Mouse (Mus musculus): Measurements from ENCODE around the gene Pxylp1.

Pxylp1 gene

DNA sequence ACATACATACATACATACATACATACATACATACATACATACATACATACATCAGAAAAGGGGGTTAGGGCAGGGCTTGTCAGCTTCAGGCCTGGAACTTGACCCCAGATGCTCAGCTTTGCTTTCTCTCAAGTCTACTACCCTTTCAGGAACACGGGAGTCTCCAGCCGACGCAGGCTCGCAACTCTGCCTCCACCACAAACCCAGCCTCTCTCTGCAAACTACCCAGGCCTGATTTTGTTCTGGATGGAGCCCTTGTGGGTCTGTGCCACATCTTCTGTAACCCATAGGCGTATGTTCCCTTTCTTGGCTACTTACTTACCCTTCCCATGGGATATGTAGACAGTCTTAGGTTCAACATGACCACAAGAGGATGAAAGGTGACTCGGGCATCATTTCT is 1.7 kb downstream of the Pxylp1 start:
- DNase-seq (ENCODE audit: low spot score), result no peak

DNA sequence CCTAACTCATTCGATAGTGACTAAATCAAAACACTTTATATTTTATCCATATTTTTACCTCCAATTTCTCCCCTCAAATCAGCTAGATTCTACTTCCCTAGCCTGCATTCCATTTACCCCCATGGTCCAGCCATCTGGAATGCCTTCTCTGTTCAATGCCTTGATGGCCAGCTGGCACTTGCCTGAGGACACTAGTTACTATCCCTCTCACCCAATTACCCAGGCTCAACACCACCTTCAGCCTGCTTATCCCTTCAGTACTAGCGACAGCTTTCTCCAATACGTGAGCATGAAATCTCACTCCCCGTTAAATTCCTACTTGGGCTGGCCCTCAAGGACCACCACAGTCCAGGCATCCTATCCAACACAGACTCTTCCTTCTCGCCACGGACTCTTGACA is 2.2 kb downstream of the Pxylp1 start:
- DNase-seq (ENCODE audit: low spot score), result no peak

DNA sequence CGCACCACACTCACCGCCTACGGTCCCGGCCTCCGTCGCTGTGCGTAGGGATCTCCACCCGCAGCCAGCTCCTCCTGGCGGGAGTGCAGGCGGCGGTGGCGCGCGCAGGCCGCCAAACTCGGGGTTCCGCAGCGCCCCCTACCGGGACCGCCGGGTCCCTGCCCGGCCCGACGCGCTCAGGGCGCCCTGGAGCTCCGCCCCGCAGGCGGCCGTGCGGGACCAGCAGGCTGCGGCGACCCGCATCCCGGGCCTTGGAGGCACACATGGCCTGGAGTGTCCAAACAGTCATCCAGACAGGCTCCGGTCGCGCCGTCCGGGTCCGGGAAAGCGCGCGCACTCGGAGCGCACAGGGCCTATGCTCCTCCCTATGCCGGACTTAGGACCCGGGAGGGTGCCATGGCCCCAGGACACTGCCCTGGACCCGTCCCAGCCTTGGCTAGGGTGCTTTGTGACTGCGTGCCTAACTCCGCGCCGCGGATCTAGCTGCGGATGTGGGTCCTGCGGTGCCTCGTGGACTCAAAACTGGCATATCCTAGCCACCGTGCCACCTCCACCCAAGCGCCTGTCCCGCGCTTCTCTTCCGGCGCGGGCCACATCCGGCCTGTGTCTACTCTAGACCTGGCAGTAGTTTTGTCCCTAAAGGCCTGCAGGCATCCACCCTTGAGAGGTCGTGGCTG is 3.0 kb downstream of the Pxylp1 start:
- DNase-seq (ENCODE audit: low spot score), result peak; percentile 51

DNA sequence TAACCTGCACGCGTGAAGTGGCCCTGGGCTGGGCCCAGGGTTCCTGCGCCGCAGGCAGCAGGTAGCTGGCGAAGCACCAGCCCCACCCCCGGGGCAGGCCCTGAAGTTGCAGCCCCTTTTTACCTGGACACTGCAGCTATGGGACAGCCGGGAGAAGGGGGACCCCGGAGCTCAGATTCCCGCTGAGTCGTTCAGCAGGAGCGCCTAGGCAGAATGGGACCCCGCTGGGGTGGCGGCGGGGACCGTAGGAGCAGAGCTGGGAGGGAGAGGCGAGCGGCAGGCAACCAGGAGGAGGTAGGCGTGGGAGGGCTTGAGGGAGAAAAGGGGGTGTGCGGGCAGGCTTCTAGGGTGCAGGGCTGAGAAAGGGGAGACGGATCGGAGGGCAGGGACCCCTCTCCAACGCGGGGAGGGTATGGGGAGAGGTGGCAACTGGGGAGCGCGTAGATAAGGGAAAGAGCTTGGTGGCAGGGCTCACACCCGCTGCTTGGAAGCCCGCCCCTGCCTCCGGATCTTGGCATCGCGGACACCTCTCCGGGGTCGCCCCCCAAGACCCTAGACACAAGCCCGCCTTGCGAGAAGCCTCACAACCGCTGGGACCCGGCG is 3.6 kb downstream of the Pxylp1 start:
- no peak for DNase-seq (ENCODE audit: low spot score)

DNA sequence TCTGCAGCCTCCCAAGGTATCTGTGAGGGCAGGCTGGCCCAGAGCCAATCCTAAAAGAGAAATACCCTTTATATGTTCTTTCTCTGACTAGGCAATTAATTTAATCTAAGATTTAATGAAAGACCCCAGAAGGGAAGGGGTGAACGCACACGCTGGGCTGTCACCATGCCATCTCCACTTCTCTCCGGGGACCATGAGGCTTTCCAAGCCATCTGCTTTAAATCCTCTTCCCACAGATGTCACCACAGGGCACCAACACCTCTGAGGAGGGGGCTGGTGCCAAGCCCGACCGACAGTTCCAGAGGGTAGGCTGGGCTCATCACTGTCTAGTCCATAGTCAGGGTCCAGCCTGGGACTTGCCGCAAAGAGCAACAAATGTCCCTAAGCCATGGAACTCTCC is 4.5 kb downstream of the Pxylp1 start:
- DNase-seq (ENCODE audit: low spot score), result no peak

DNA sequence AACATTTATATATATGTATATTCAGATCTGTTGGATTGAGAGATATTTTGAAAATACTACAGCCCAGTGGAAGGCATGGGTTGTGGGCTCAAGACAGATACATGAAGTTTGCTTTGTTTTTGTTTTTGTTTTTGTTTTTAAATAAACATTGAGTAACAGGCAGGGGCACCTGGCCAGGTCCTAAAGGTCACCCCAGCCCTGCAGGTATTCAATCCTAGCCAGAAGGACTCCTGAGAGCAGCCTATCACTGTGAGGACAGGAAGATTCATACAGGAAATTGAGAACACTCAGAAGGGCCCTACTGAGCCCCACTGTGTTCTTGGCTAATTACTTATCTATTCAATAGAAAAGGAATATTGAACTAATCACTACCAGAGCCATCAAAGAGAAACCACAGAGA is 5.0 kb downstream of the Pxylp1 start:
- no peak for DNase-seq (ENCODE audit: low spot score)

DNA sequence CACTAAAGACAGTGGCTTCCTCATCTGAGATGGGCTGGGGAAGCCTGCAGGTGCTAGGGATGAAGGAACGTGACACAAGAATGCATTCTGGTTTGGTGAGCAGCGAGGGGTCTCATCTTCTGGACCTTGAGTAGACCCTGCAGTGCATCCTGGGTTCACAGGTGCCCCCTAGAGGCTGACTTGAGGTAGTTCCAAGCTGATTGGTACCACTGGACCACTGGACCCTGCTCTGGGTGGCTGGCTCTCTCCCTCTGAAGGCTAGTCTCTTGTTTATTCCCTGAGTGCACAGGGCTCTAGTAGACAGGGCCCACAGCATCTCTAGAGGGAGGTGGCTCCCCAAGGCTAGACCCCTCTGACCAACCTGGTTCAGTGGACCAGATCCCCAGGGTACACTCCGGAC is 6.7 kb downstream of the Pxylp1 start:
- no peak for DNase-seq (ENCODE audit: low spot score)

DNA sequence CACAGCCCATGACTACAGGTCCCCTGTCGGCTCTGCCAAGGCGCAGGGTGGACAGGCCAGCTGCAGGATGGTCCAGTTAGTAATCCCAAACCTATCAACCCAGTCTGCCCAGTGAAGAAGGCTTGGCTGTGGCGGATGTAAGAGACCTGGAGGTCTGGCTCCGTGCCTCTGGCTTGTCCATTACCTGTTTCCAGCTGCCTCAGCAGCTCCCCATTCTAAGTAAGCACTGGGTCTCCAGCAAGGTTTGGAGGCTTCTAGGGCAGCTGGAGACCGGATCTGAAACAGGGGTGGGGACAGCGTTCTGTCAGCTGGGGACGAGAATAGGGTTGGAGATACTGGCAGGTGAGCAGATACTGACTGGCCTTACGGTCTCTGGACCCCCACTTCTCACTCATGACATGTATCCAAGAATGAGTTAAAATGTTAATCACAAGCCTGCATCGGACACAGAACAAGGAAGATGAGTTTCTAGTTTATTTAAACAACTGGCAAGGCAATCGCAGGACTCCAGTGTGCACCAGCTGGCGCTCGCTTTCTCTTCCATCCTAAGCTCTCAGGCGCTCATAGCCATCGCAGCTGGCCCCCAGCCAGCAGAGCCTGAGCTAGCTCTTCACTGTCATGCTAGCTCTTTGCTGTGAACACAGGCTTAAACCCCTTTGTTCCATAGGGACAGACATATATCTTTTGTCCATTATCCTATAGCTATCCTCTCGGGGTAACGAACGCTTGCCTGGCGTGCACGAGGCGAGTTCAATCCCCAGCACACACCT is 9.8 kb downstream of the Pxylp1 start:
- DNase-seq (ENCODE audit: low spot score), result no peak

DNA sequence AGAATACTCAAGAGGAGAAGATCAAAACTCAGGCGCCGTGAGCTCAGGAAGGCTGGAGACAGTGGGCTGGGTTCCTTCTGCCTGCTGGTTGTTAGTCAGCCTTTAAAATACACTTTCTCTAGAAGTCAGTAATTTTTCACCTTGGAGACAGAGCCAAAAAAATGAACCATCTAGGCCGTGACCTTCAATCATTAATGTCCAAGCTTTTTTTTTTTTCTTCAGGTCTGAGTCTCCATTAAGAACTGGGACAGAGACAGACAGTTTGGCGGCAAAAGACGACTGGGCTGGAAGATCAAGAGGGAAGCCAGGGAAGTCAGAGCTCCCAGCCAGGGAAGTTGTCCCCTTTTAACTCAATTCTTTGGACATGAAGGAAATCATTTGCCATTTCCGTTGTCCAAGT is 10.6 kb downstream of the Pxylp1 start:
- DNase-seq (ENCODE audit: low spot score), result no peak

DNA sequence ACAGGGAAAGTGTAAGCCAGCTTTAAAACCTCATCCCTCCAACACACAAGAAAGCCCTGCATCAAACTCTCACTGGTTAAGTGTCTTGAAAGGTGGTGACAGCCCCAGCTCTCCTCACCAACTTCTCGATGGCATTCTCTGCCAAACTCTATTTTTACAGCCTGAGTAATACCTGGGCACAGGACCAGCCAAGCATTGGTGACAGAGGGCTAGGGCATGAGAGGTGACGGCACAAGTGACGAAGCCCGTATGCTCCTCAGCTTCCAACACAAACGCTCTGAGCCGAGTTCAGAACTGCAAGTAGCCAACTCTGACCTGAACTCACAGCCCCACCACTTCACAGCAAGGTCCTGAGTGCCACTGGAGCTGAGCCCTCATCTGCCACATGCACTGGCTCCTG is 13.4 kb downstream of the Pxylp1 start:
- DNase-seq (ENCODE audit: low spot score), result no peak

DNA sequence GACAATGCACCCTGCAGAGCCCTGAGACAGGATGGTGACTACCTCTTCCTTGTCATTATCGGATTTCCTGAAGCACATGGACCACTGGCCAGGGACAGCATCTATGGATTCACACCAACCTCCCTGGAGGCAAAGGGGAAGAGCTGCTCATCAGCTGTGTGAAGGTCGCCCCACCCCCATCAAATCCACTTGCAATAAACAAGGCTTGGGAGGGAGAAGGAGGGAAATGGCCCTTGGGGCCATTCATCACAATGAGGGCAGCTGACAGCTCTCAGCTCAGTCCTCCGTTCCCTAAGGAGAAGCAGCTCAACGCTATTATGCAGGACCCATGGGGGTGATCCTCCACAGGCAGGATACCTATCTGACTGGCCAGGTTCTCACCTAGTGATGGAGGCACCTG is 14.0 kb downstream of the Pxylp1 start:
- no peak for DNase-seq (ENCODE audit: low spot score)

DNA sequence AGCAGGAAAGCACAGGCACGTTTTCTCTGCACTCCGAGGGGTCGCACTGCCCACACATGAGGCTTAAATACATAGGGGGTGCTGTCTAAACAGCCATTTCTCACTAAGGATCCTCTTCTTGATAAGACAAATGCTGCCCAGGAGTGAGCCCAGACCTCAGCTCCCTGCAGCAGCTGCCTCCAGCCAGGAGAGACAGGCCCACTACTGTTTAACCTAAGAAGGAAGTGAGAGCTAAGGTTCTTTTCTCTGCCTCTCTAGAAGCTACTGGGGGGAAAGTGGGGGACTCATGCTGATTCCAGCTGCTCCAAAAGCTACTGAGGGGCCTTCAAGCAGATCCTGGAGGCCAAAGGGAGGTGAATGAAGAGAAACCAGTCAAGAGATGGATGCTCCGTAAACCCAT is 16.8 kb downstream of the Pxylp1 start:
- DNase-seq (ENCODE audit: low spot score), result no peak

DNA sequence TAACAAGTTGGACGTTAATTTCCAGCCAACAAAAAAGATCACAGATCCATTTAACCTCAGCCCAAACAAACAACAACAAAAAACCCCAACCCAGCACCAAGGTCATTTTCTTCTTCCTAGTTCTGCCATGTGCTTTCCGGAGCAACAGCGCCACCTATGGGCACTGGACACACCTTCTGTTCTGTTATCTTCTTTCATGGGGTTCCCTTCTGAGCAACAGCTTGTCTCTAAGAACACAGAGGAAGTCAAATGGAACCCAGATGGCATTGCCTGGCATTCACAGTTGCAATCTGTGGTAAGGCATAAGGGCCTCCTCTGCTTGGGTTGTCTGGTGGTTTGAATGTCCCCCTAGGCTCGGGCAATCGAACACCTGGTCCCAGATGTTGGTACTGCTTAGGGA is 19.4 kb downstream of the Pxylp1 start:
- DNase-seq (ENCODE audit: low spot score), result no peak

DNA sequence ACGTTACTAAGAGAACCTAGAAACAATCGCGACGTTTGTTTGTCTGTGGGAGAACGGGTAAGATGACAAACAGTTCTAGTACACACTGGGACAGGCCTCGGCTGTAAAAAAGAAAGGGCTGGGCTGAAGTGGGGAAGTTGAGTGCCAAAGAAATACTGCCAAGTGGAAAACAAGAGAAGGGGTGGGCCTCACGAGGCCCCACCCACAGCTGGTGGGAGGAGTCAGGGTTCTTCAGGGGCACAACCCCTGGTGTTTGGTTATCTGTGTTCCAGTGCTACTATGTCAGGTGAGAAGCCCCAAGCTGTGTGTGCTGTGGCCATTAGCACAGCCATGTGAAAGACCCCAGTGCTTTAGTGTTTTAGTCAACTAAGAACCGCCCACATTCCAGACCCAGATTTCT is 22.4 kb downstream of the Pxylp1 start:
- no peak for DNase-seq (ENCODE audit: low spot score)

DNA sequence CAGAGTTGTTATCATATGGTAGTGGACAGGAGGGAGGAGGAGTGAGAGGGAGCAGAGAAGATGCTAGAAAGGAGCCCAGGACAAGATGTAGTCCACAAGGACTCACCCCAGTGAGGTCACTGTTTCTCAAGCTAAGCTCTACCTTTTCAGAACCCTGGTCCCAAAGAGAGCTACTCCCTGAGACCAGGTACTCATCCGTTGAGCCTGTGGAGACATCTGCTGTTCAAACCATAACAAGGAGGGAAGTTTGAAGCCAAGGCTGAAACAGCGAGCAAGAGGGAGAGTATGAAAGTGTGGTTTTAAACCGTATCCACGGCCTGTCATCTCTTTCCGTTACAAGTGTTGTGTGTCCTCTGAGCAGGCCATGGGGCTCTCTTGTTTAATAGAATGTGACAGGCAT is 22.9 kb downstream of the Pxylp1 start:
- no peak for DNase-seq (ENCODE audit: low spot score)

DNA sequence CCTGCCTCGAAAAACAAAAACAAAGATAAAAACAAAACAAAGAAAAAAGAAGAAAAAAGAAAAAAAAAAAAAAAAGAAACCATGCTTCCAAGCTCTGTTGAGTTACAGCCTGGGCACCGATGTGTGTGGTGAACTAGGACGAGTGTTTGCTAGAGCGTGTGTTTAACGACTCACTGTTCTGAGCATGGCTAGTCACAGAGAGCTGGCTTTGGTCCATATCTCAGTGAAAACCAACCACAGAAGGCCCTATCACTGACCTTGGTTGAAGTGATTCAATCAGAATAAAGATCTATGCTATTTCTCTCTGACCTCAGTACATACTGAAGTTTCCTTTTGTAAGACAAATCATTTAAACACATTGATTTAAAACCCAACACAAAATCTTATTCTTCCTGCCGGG is 23.9 kb downstream of the Pxylp1 start:
- no peak for DNase-seq (ENCODE audit: low spot score)

DNA sequence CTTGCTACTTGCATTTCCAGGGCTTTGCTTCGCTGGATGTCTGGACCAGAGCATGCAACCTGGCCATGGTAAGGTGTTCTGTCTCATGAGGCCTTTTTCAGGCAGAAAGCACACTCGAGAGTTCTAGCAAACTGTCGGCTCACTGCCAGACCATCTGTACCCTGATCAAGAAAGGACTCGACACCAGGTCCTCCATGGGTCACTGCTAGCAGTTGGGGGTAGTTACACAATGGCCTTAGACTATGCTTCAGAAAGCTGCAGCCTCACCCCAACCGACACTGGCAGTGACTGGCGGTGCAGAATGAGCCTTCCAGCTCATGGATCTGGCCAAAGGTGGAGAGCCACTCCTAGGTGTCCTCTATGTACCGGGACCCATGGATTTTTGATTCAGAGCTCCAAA is 25.3 kb downstream of the Pxylp1 start:
- DNase-seq (ENCODE audit: low spot score), result no peak

DNA sequence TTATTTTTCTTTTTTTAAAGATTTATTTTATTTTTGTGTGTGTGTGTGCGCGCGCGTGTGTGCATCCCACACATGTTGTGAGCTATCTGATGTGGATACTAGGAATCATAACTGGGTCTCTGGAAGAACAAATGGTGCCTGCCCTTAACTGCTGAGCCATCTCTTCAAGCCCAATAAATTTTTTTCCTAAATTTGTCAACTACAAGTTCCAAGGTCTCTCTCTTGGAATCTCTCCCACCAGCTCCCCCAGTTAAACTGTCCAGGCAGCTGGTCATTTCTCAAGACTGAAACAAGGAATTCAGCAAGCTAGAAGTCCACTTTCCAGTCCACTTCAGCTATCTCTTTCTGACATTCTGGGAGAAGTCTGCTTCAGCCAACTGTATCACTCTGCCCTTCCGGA is 26.3 kb downstream of the Pxylp1 start:
- DNase-seq (ENCODE audit: low spot score), result no peak

DNA sequence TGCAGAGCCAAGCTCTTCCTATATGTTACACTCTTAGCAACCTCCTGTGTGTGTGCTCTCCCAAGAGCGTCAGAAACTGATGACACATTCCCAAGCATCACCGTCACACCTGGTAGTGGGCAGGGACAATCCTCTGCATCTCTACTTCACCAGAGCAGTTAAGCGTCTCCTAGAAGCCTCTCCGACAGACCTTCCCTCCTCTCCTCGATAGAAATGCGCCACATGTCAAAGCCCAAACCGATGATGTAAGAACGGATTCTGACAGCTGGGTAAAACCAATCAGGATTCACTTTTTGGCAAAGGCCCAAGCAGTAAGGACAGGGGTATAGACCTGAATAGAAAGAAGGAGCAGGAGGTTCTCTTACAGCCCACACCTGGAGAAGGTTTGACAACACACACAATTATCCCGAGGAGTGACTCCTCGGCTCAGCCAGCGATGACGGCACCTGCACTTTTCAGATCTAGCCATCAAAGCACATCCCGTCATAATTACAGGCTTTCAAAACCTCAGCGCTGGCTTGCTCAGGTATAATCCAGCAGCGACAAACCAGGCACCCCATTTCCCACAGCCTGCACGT is 26.9 kb downstream of the Pxylp1 start:
- no peak for DNase-seq (ENCODE audit: low spot score)

DNA sequence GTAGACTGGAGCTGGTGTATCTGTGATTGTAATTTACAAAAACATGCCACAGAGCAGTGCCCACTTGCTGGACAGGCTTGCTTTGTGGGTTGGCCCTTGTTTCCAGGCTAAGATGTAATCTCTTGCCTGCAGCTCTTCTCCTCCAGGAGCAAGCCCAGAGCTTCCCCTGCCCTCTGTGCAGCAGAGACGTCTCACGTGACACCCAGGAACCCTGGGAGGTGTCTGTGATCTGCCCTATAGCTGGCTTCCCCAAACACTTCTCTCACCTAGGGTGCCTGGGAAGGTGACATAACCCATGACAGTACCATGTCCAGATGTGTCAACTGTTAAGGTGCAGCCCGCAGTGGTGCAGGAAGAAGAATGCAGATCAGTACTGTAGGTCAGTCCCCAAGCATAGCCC is 28.9 kb downstream of the Pxylp1 start:
- no peak for DNase-seq (ENCODE audit: low spot score)

DNA sequence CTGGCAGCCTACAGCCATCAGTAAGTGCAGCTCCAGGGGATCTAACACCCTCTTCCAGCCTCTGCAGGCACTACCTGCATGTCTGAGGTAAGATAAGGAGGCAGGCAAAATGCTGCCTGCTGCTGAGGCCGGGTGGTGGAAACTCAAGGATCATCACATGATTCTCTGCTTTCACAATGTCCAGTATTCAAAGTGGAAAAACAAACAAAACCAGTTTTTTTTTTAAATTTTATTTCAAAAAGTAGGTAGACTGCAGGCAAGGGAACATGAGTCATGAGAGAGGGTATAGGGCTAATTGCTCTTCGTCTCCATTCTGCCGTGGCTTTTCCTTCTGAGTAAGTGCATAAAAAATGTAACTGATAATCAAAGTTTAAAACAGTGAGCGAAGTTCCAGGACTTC is 29.6 kb downstream of the Pxylp1 start:
- no peak for DNase-seq (ENCODE audit: low spot score)

DNA sequence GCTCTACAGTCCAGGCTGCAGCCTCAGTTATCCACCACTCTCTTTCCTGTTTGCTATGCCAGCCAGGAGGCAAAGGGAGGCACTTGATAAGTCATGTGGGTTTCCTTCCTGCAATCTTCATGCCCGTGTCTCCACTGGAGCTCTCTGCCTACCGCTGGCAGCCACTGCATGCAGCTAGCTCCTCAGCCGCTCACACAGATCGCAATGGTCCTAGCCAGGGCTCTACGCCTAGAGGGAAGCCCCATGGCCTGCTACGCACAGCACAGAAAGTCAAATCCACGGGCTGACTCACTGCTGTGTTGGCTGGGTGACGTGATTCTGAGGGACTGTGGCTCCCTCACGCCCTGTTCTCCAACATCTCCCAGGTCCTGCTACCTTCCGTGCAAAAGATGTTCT is 31.4 kb downstream of the Pxylp1 start:
- no peak for DNase-seq (ENCODE audit: low spot score)

DNA sequence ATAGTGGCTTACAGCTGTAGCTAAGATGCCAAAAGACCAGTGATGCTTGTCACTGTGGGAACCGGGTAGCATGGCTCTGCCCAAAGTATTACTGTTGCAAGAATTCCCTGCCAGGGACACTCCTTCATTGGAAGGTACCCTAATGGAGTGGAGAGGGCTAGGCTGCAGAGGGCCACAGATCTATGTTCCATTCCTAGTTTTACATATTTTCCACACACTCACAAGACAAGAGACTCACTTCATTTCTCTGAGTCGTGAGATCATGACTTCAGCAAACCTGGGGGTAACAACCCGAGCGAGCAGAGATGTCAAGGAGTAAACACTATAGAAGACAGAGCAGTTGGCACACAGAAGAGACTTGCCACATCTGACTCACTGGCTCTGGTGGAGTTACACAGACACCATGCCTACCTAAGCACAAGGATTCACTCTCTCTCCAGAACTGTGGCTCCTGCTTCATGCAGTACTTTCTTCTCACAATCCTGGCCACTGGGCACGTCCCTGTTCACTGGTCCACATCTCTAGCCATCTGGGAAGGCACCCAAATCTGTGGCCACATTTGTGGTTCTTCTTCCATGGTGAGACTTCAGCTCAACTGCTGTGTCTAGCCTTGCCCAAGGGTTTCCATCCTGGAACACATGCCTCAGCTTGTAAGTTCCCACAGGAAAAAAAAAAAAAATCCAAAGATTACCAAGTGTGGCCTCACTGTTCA is 31.9 kb downstream of the Pxylp1 start:
- no peak for DNase-seq (ENCODE audit: low spot score)
